Mouse (Mus musculus) liver, embryonic 16.5 days (tissue): ENCODE measurements around the gene Dapp1. TPM values are rescaled to one million over a fixed set of nuclear protein-coding genes. Genes with fewer than 3 reads are reported as not detected.
A peak's percentile ranks its signal among the peaks of the same experiment; 100 is the strongest.
"Not testable (repeated sequence)": the region's sequence is repeated elsewhere in the genome, so short reads cannot be mapped to it uniquely, and the experiment has no call there.

Experiments used
- ATAC-seq: fragments of 200-750 bp; cut with Nextera tagmentation; 2 replicates; pipeline ENCODE4 v1.8.0; 2017; ENCODE audit warnings: low read depth, mild to moderate bottlenecking, moderate number of reproducible peaks, moderate library complexity
- H3K27ac ChIP-seq: fragments of 300-500 bp; sonication (generic); 2 replicates; pipeline ENCODE4 v1.5.1; 2014; ENCODE audit warnings: mild to moderate bottlenecking, low read length
- H3K27me3 ChIP-seq: fragments of 300-500 bp; sonication (generic); 2 replicates; pipeline ENCODE4 v1.6.1; 2014; ENCODE audit warnings: low read depth, low read length, mixed read lengths; ENCODE audit not compliant: control insufficient read depth, insufficient read depth
- H3K36me3 ChIP-seq: fragments of 300-500 bp; sonication (generic); 2 replicates; pipeline ENCODE4 v1.6.1; 2014; ENCODE audit warnings: mild to moderate bottlenecking; ENCODE audit not compliant: control insufficient read depth, insufficient read depth
- H3K4me1 ChIP-seq: fragments of 300-500 bp; sonication (generic); 2 replicates; pipeline ENCODE4 v1.6.1; 2014; ENCODE audit warnings: low read depth, low read length, mixed read lengths; ENCODE audit not compliant: control insufficient read depth
- H3K4me2 ChIP-seq: fragments of 300-500 bp; sonication (generic); 2 replicates; pipeline ENCODE4 v1.6.1; 2014; ENCODE audit warnings: low read depth, low read length, mixed read lengths
- H3K4me3 ChIP-seq: fragments of 300-500 bp; sonication (generic); 2 replicates; pipeline ENCODE4 v1.5.1; 2014; ENCODE audit warnings: low read depth, mild to moderate bottlenecking, low read length
- H3K9ac ChIP-seq: fragments of 300-500 bp; sonication (generic); 2 replicates; pipeline ENCODE4 v1.6.1; 2014; ENCODE audit warnings: low read depth, low read length
- H3K9me3 ChIP-seq: fragments of 300-500 bp; sonication (generic); replicated peaks from 2 replicates; pipeline ENCODE4 v1.6.1; 2016; ENCODE audit warnings: low read length; ENCODE audit not compliant: control insufficient read depth
- WGBS: fragments of 180-500 bp; shearing (Covaris S2); extraction: QIAGEN DNeasy Blood & Tissue Kit; methylation state at CpG from one replicate; pipeline ENCODE4 v1.1.7; 2014; ENCODE audit not compliant: insufficient replicate concordance; 5-methylcytosine and 5-hydroxymethylcytosine counted together
- polyA plus RNA-seq: library from polyadenylated mRNA; unstranded; fragments of >200 nt; fragmentation: Nextera tagmentation; extraction: Ambion mirVana; gene quantifications from 2 replicates; pipeline ENCODE4 v1.2.1, GENCODE M21; 2015

Dapp1 gene
- polyA plus RNA-seq, 1 experiment from 2014 or later, result 13.0 TPM

GRCm38 (mm10) chr3:137955560-137956081 lies 25.7 kb downstream of the Dapp1 start:
- Histone ChIP-seq H3K9ac (no peak overlapping the region; the same call in 1 of the 2 replicates), H3K4me2 (peak overlapping the region; percentile 64), H3K4me1 (peaks cover 76% of the 10 kb centered on the region), H3K36me3 (peaks cover 5% of the 10 kb centered on the region), H3K27ac (peak overlapping the region; percentile 49; the same call in 1 of the 2 replicates), H3K9me3 (no peaks in the 10 kb centered on the region), H3K27me3 (no peaks in the 10 kb centered on the region), H3K4me3 (peak overlapping the region; percentile 7)
- WGBS, result 9% methylated on average over 16 of the region's 16 CpGs
- no peak for ATAC-seq

GRCm38 (mm10) chr3:137954256-137954916 lies 27.0 kb downstream of the Dapp1 start:
- peak overlapping the region; percentile 11; the same call in 1 of the 2 replicates for H3K9ac ChIP-seq
- no peaks in the 10 kb centered on the region for H3K27me3 ChIP-seq
- peak overlapping the region; percentile 47 for H3K27ac ChIP-seq
- no peak overlapping the region for H3K4me3 ChIP-seq
- WGBS, result 54% methylated on average over 23 of the region's 23 CpGs
- H3K36me3 ChIP-seq, result peaks cover 5% of the 10 kb centered on the region
- no peak for ATAC-seq
- peaks cover 88% of the 10 kb centered on the region for H3K4me1 ChIP-seq
- no peak overlapping the region for H3K4me2 ChIP-seq
- H3K9me3 ChIP-seq, result no peaks in the 10 kb centered on the region

GRCm38 (mm10) chr3:137952914-137953880 lies 28.1 kb downstream of the Dapp1 start:
- Histone ChIP-seq H3K4me1 (peaks cover 86% of the 10 kb centered on the region), H3K27me3 (no peaks in the 10 kb centered on the region), H3K4me2 (peak overlapping the region; percentile 22), H3K9ac (no peak overlapping the region), H3K9me3 (no peaks in the 10 kb centered on the region), H3K27ac (peak overlapping the region; percentile 87), H3K36me3 (peaks cover 4% of the 10 kb centered on the region), H3K4me3 (no peak overlapping the region)
- 0 out of 2 replicates have a peak, but pooled peaks have one; percentile 10 for ATAC-seq
- WGBS, result 11% methylated on average over 14 of the region's 14 CpGs

- H3K9me3 ChIP-seq, result no peaks in the 10 kb centered on the region
- 15% methylated on average over 4 of the region's 4 CpGs for WGBS
- peaks cover 2% of the 10 kb centered on the region; the same call in 1 of the 2 replicates for H3K36me3 ChIP-seq
- H3K4me1 ChIP-seq, result peaks cover 81% of the 10 kb centered on the region
- H3K9ac ChIP-seq, result 0 out of 2 replicates have a peak overlapping the region, but pooled peaks have one; percentile 4
- H3K4me2 ChIP-seq, result peak overlapping the region; percentile 38
- H3K27ac ChIP-seq, result peak overlapping the region; percentile 87
- H3K27me3 ChIP-seq, result no peaks in the 10 kb centered on the region
- H3K4me3 ChIP-seq, result no peak overlapping the region
- ATAC-seq, result peak; percentile 66
These were observed 29.0 kb downstream of the Dapp1 start for GRCm38 (mm10) chr3:137952225-137952913.

- peak overlapping the region; percentile 38 for H3K4me2 ChIP-seq
These were observed 29.5 kb downstream of the Dapp1 start for GRCm38 (mm10) chr3:137951819-137952218.

GRCm38 (mm10) chr3:137951302-137951701 lies 30.0 kb downstream of the Dapp1 start:
- H3K4me2 ChIP-seq, H3K9ac ChIP-seq, H3K9me3 ChIP-seq, H3K27ac ChIP-seq, H3K4me3 ChIP-seq, H3K27me3 ChIP-seq, ATAC-seq, H3K36me3 ChIP-seq: not testable (repeated sequence)
- WGBS, result 56% methylated on average over 3 of the region's 3 CpGs
- H3K4me1 ChIP-seq, result peaks cover 70% of the 10 kb centered on the region

More at GRCm38 (mm10) chr3:137951819-137952218, 29.5 kb downstream of the Dapp1 start:
- Histone ChIP-seq H3K4me1 (peaks cover 75% of the 10 kb centered on the region), H3K36me3 (peaks cover 2% of the 10 kb centered on the region; the same call in 1 of the 2 replicates), H3K27ac (peak overlapping the region; percentile 87), H3K9ac (no peak overlapping the region), H3K4me3 (no peak overlapping the region), H3K9me3 (no peaks in the 10 kb centered on the region), H3K27me3 (no peaks in the 10 kb centered on the region)
- WGBS, result 6% methylated on average over 7 of the region's 7 CpGs
- peak; percentile 68 for ATAC-seq

- no peak for ATAC-seq
- Histone ChIP-seq H3K27ac (0 out of 2 replicates have a peak overlapping the region, but pooled peaks have one; percentile 13), H3K9ac (no peak overlapping the region), H3K36me3 (peaks cover 2% of the 10 kb centered on the region), H3K9me3 (no peaks in the 10 kb centered on the region), H3K4me3 (no peak overlapping the region), H3K4me2 (no peak overlapping the region), H3K27me3 (no peaks in the 10 kb centered on the region), H3K4me1 (peaks cover 61% of the 10 kb centered on the region)
- WGBS, result 62% methylated on average over 10 of the region's 10 CpGs
These were observed 31.0 kb downstream of the Dapp1 start for GRCm38 (mm10) chr3:137950191-137950885.

- H3K27ac ChIP-seq, result no peak overlapping the region
- H3K4me2 ChIP-seq, result no peak overlapping the region
- WGBS, result 17% methylated on average over 4 of the region's 4 CpGs
These were observed 33.8 kb downstream of the Dapp1 start for GRCm38 (mm10) chr3:137947525-137947924.

More at GRCm38 (mm10) chr3:137947525-137947924, 33.8 kb downstream of the Dapp1 start:
- peaks cover 48% of the 10 kb centered on the region for H3K4me1 ChIP-seq
- no peaks in the 10 kb centered on the region for H3K27me3 ChIP-seq
- H3K9ac ChIP-seq, result no peak overlapping the region
- ATAC-seq, result no peak
- no peak overlapping the region for H3K4me3 ChIP-seq
- peaks cover 2% of the 10 kb centered on the region for H3K36me3 ChIP-seq
- no peaks in the 10 kb centered on the region for H3K9me3 ChIP-seq
